Mouse (Mus musculus) stomach, embryonic 15.5 days (tissue): ENCODE measurements around the gene Grm6. TPM values are rescaled to one million over a fixed set of nuclear protein-coding genes. Genes with fewer than 3 reads are reported as not detected.

ENCODE experiments used
- polyA plus RNA-seq: library from polyadenylated mRNA; unstranded; fragments of >200 nt; fragmentation: Nextera tagmentation; extraction: Ambion mirVana; gene quantifications from 2 replicates; pipeline ENCODE4 v1.2.1, GENCODE M21; 2015

The Grm6 gene
- polyA plus RNA-seq, 1 experiment from 2014 or later = 0.18 TPM

Other genes starting within 250 kb of the Grm6 start
- 13.3 and 13.6 TPM in 2 replicates for gene Adamts2, start 248.6 kb upstream of the Grm6 start, polyA plus RNA-seq
- 19.8 and 22.0 TPM in 2 replicates for gene Zfp354c, start 23.0 kb upstream of the Grm6 start, polyA plus RNA-seq
- 0.52 and 0.58 TPM in 2 replicates for gene Zfp879, start 9.1 kb upstream of the Grm6 start, polyA plus RNA-seq
- 5.6 and 5.7 TPM in 2 replicates for gene Zfp454, start 37.0 kb downstream of the Grm6 start, polyA plus RNA-seq
- 9.5 and 11.0 TPM in 2 replicates for gene Zfp2, start 65.5 kb downstream of the Grm6 start, polyA plus RNA-seq
- 1.0 and 1.3 TPM in 2 replicates for gene Zfp354b, start 80.9 kb downstream of the Grm6 start, polyA plus RNA-seq
- not detected in 2 replicates for gene 4933414I15Rik, start 93.1 kb downstream of the Grm6 start, polyA plus RNA-seq
- gene Prop1, start 103.1 kb downstream of the Grm6 start, polyA plus RNA-seq = not detected in 2 replicates
- gene Olfr1378, start 115.8 kb downstream of the Grm6 start, polyA plus RNA-seq = not detected in 2 replicates
- not detected in 2 replicates for gene Olfr1377, start 131.3 kb downstream of the Grm6 start, polyA plus RNA-seq
- gene Olfr51, start 152.9 kb downstream of the Grm6 start, polyA plus RNA-seq = not detected in 2 replicates
- gene Olfr54, start 163.6 kb downstream of the Grm6 start, polyA plus RNA-seq = not detected in 2 replicates
- not detected in 2 replicates for gene Olfr1375, start 197.4 kb downstream of the Grm6 start, polyA plus RNA-seq
- gene Zfp354a, start 208.6 kb downstream of the Grm6 start, polyA plus RNA-seq = 6.3 and 9.4 TPM in 2 replicates